Mouse (Mus musculus) gastrocnemius, postnatal 10 days (tissue): ENCODE data around the gene Il20rb. TPM values are rescaled to one million over a fixed set of nuclear protein-coding genes. Genes with fewer than 3 reads are reported as not detected.

Experiments used
- DNase-seq: peaks from one replicate; pipeline ENCODE4 v3.0.0; 2021; ENCODE audit warnings: mixed read lengths
- long read RNA-seq, 2 experiments: library from polyadenylated mRNA; stranded (forward); transcript quantifications; one replicate each; pipeline ENCODE4 v2.0.0; 2021
- total RNA-seq, 2 experiments: library from RNA; stranded (reverse); gene quantifications; 2 replicates each; pipeline ENCODE4 v1.2.3; 2021

The Il20rb gene
- 1 to 10 TPM; 2.9 to 3.9 TPM for total RNA-seq
- long read RNA-seq, experiment 1, partial matches to known transcripts: 0 of 2 reads
- long read RNA-seq, experiment 1, other reads (novel, unspliced or antisense): 2 of 2 reads
- long read RNA-seq, experiment 2, partial matches to known transcripts: 0 of 4 reads
- long read RNA-seq, experiment 2, other reads (novel, unspliced or antisense): 2 of 4 reads

GRCm38 (mm10) chr9:100486431-100486830 lies at the start of gene Il20rb:
Gene Il20rb (minus strand): TSS chr9:100486788.
- DNase-seq: no peak

DNA sequence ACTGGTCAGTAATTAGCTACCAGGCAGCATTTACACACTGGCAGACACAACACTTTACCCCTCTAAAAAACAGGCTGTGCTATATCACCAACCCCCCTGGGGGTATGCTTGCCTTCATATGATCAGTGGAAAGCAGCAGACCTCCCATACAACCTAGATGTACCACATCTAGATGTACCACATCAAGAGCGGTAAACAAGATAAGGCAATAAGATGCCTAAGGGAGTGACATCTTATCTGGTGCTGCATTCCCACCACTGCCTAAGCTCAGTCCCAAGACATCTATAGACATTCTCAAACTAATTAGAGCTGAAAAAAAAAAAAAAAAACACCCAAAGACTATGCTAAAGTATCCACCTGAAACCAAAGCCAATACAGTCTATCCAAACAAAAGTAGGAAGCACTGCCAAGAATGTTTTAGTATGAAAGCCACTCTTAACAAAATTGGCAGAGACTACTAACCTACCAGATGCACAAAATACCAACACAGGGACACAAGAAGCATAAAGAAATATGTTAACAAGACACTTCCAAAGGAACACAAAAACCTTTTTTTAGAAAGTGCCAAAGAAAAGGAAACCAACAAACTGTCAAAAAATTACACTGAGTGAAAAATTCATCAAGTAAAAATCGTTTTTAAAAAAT lies 49.2 kb upstream of the Il20rb start:
- DNase-seq: no peak

GRCm38 (mm10) chr9:100534686-100535085 lies 48.1 kb upstream of the Il20rb start:
- no peak for DNase-seq

GRCm38 (mm10) chr9:100532847-100533505 lies 46.4 kb upstream of the Il20rb start:
- no peak for DNase-seq

DNA sequence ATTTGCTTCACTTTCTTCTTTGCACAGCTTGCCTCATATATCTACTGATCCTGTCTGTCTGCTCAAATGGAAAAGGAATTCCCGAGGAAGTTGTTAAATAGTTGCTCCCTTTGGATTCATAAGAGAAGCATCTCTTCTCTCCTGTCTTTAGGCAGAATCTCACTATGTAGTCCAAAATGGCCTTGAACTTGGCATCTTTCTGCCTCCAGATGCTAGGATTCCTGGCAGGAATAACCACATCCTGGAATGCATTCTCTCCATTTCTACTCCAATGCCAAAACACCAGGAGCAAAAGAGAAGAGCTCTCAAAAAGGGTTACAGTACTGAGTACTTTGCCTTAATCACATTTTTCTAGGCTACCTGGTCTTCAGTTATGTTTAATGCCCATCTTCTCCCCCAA lies 44.7 kb upstream of the Il20rb start:
- DNase-seq: no peak

DNA sequence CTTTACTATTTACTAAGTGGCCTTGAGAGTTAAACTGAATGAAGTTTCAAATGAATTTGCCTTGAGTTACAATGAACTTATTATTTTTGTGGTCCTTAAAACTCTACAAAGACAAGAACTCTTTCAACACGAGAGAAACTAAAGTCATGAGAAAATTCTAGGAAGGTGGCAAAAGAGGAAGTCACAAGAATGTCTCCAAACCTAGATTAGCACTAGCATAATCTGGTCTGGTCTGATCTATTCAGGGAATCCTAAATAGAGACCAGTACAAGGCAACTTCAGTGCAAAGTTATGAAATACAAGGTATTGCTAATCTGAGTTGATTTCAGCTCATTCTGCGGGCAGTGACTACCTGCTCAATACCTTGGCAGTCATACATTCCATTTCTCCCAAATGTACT lies 38.6 kb upstream of the Il20rb start:
- DNase-seq: no peak

DNA sequence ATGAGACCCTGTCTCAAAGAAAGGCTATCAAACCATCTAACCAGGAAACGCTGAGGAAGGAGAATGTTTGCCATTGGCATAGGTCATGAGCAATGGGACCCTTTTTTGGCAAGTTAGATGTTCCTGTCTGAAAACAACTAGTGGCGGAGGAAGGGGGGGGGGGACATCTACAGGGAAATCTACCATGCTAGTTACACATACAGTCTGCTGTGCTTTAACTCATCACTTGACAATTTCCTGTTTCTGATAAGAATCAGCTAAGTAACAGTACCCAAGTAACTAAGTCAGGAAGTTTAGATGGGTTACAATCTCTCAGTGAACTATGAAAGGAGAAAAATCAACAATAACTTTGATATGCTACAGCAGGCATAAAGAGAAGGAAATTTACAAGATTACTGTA lies 35.4 kb upstream of the Il20rb start:
- no peak for DNase-seq

- peak; percentile 26 for DNase-seq
Observed at GRCm38 (mm10) chr9:100520586-100520985, 34.0 kb upstream of the Il20rb start.

- no peak for DNase-seq
Observed at GRCm38 (mm10) chr9:100520012-100520411, 33.4 kb upstream of the Il20rb start.

GRCm38 (mm10) chr9:100507581-100507980 lies 21.0 kb upstream of the Il20rb start:
- no peak for DNase-seq

DNA sequence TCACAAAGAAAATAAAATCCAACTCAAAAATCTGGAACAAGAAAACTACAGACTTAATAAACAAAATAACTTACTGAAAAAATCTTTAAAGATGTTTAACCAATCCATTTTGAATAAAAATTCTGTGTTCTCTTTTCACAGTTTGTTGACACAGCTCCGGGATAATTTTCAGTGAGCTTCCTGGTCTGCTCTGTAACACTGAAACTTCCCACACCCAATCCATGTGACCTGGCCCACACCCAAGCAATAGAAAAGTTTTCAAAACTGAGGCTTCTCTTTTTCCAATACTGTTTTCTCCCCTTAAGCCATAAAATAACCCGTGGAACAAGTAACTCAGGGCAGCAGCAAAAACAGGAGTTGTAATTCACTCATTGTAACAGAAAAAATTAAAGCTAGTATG lies 20.1 kb upstream of the Il20rb start:
- peak; percentile 56 for DNase-seq

- no peak for DNase-seq
Observed at GRCm38 (mm10) chr9:100505498-100505897, 18.9 kb upstream of the Il20rb start.

DNA sequence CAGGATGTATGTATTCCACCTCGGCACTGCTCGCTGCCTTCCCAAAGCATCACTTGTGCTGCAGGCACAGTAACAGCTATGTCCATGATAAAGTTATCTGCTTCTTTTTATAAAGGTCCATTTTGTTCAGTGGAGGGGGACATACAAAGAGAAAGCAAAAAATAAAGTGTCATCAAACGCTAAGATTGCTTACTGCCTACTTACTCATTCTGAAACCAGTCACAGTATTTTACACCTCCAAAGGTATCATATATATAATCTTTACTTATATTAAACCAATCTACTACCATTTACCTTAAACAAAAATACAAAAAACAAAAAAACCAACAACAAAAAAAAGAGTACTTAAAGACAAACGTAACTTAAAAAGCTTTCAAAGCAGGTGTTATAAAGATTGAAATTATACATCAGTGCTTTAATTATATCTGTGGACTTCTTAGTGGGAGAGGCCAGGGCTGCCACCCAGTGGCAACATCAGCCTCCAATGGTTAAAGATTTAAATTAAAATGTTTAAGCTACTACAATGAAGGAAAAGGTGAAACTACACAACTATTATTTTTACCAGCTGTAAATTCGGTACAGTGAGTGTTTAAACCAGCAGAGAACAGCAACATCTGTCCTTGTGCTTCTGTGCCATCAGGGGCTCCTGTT lies 7.1 kb upstream of the Il20rb start:
- no peak for DNase-seq

DNA sequence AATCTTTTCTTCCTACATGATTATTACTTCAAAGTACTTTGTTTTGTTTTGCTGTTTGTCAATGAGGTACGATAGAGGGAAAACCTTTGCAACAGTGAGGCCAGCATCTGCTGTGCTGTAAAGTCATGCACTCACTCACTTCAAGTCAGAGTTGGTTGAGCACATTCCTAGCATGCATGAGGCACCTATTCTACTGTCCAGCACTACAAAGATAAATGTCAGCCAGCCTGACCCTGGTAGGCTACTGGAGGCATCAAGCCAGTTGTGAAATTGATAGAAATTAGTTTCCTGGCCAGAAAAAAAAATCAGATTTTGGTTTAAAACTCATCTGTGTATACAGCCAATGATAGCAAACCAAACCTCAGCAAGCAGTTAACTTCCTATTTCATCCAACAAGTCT lies 4.8 kb upstream of the Il20rb start:
- no peak for DNase-seq

GRCm38 (mm10) chr9:100488969-100489368 lies 2.4 kb upstream of the Il20rb start:
- no peak for DNase-seq

GRCm38 (mm10) chr9:100488056-100488713 lies 1.6 kb upstream of the Il20rb start:
- no peak for DNase-seq

GRCm38 (mm10) chr9:100483318-100483717 lies 3.3 kb downstream of the Il20rb start:
- DNase-seq: no peak

- no peak for DNase-seq
Observed at GRCm38 (mm10) chr9:100481626-100482025, 5.0 kb downstream of the Il20rb start.

DNA sequence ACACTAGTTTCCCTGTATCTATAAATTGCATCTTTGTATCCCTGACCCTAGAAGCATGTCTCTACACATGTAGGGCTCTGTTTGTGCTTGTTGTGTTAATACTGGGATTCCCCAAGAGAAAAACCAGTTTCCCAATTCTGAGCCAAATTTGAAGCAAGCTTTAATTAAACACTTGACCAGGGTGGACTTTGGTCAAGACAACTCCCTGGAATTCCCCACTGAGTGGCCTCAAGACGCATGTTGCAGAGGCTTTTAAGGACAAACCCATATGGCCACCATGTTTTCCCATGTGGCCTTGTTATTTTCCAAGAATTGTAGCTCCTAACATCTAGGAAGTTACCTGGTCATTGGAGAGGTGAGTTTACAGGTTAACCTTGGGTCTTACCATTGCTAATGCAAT lies 12.5 kb downstream of the Il20rb start:
- DNase-seq: no peak

DNA sequence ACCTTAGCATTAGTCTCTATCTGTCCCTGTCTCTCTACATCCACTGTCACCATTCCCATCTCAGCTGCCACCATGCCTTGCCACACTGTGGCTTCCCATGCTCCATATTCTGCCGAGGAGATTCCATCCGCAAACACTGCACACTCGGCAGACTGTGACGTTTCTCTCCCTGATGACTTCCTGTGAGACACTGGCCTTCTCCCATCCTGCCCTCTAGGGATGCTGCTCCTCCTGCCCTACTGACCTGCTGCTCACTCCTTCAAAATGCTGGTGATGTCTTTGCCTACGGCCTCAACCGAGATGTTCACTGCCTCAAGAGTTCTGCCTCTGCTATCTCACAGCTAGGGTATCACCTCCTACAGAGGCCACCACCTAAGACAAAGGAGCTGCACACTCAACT lies 13.2 kb downstream of the Il20rb start:
- DNase-seq: no peak

GRCm38 (mm10) chr9:100472931-100473330 lies 13.7 kb downstream of the Il20rb start:
- DNase-seq: no peak

GRCm38 (mm10) chr9:100471605-100471953 lies 15.0 kb downstream of the Il20rb start:
- no peak for DNase-seq
